In the genomic region with DNA sequence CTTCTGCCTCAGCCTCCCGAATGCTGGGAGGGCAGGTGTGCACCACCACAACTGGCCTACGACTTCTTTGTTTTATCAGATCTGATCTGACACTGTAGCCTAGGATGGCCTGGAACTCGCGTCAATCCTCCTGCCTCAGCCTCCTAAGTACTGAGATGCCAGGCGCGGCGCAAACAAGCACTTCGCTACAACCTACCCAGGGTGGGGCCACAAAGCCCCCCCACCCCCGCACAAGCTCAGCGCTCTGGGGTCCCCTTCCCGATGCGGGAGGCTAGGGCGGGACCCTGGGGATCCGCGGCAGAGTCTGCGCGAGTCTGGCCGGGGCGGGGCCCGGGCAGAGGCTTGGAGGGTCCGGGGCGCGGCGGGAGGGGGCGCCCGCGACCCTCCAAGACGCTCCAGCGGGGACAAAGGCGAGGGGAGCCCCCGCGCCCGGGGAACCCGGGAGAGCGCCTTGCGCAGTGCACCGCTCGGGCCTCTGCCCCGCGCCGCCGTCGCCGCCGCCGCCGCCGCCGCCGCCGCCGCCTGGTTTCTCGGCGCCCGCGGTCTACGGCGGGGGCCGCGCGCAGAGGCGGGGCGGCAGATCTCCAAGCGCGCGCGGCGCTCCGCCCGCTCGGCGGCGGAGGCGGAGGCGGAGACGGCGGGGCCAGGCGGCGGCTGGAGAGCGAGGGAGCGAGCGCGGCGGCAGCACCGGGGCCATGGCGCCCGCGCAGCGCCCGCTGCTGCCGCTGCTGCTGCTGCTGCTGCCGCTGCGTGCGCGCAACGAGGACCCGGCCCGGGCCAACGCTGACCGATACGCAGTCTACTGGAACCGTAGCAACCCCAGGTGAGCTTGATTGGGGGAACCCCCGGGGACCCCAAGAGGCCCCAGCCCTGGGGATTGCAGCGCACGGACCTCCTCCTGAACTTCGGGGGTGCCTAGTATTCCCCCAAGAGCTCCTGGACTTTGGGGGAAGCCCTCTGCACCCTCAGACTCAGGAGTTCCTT, we compare ENCODE assay signal across 8 mouse cellular contexts. TPM values are rescaled to one million over a fixed set of nuclear protein-coding genes. Genes with fewer than 3 reads are reported as not detected.
A peak's percentile ranks its signal among the peaks of the same experiment; 100 is the strongest.
DNase-seq lines count a peak whose midpoint lies in the region; ATAC-seq and TF ChIP-seq lines count a peak whose summit lies in the region.

A gene (plus strand): TSS at position 415 of the 984 bp plus-strand sequence.

- peak within 1 kb of the TSS; percentile 58 for H3K4me3 ChIP-seq in lung, embryonic 15.5 days
- H3K4me3 ChIP-seq in embryonic facial prominence, embryonic 12.5 days, result peak within 1 kb of the TSS; percentile 74
- peak within 1 kb of the TSS; percentile 83 for H3K4me3 ChIP-seq in hindbrain, embryonic 15.5 days
- H3K4me3 ChIP-seq in liver, postnatal 0 days (ENCODE audit: low read depth, low read length), result peak within 1 kb of the TSS; percentile 46

- no peaks in the 10 kb centered on the region for H3K27me3 ChIP-seq in lung, embryonic 15.5 days
- H3K27me3 ChIP-seq in embryonic facial prominence, embryonic 12.5 days, result no peaks in the 10 kb centered on the region
- no peaks in the 10 kb centered on the region for H3K27me3 ChIP-seq in hindbrain, embryonic 15.5 days
- peaks cover 39% of the 10 kb centered on the region for H3K27me3 ChIP-seq in liver, postnatal 0 days (ENCODE audit: insufficient read depth, low read length)

- peak within 1 kb of the TSS; percentile 70 for H3K9ac ChIP-seq in lung, embryonic 15.5 days
- peak within 1 kb of the TSS; percentile 96 for H3K9ac ChIP-seq in embryonic facial prominence, embryonic 12.5 days
- H3K9ac ChIP-seq in hindbrain, embryonic 15.5 days, result peak within 1 kb of the TSS; percentile 81
- peak within 1 kb of the TSS; percentile 44; the same call in 1 of the 2 replicates for H3K9ac ChIP-seq in liver, postnatal 0 days (replicated peaks)

- TF ChIP-seq CTCF in liver, postnatal 0 days (IDR thresholded peaks at IDR 0.05; ENCODE audit: low read depth), result no peak

- H3K36me3 ChIP-seq in lung, embryonic 15.5 days, result no peaks in the 10 kb centered on the region
- H3K36me3 ChIP-seq in embryonic facial prominence, embryonic 12.5 days, result peaks cover 8% of the 10 kb centered on the region; the same call in 1 of the 2 replicates
- no peaks in the 10 kb centered on the region for H3K36me3 ChIP-seq in hindbrain, embryonic 15.5 days
- H3K36me3 ChIP-seq in liver, postnatal 0 days (replicated peaks; ENCODE audit: insufficient read depth, low read length), result no peaks in the 10 kb centered on the region

- H3K9me3 ChIP-seq in lung, embryonic 15.5 days, result no peaks in the 10 kb centered on the region
- H3K9me3 ChIP-seq in embryonic facial prominence, embryonic 12.5 days, result no peaks in the 10 kb centered on the region
- no peaks in the 10 kb centered on the region for H3K9me3 ChIP-seq in hindbrain, embryonic 15.5 days
- H3K9me3 ChIP-seq in liver, postnatal 0 days (ENCODE audit: low read length), result no peaks in the 10 kb centered on the region

- H3K4me1 ChIP-seq in lung, embryonic 15.5 days, result peaks cover 23% of the 10 kb centered on the region
- peaks cover 26% of the 10 kb centered on the region for H3K4me1 ChIP-seq in embryonic facial prominence, embryonic 12.5 days
- peaks cover 32% of the 10 kb centered on the region for H3K4me1 ChIP-seq in hindbrain, embryonic 15.5 days (replicated peaks)
- H3K4me1 ChIP-seq in liver, postnatal 0 days (ENCODE audit: insufficient read depth), result peaks cover 3% of the 10 kb centered on the region; the same call in 1 of the 2 replicates

- 2% methylated on average over 62 of the region's 106 CpGs for WGBS in lung, embryonic 15.5 days
- 3% methylated on average over 58 of the region's 106 CpGs for WGBS in embryonic facial prominence, embryonic 12.5 days
- WGBS in hindbrain, embryonic 15.5 days, result 2% methylated on average over 55 of the region's 106 CpGs
- WGBS in liver, postnatal 0 days (ENCODE audit: insufficient replicate concordance), result 6% methylated on average over 44 of the region's 106 CpGs

- peak; percentile 68; the same call in 1 of the 2 replicates for ATAC-seq in lung, embryonic 15.5 days (ENCODE audit: borderline replicate concordance, extremely low read depth, low FRiP score, low TSS enrichment)
- ATAC-seq in embryonic facial prominence, embryonic 12.5 days (ENCODE audit: insufficient number of reproducible peaks, insufficient read depth, low FRiP score, low TSS enrichment), result peak; percentile 55
- peak; percentile 72 for ATAC-seq in hindbrain, embryonic 15.5 days (ENCODE audit: low FRiP score, low read depth)
- 0 out of 2 replicates have a peak, but pooled peaks have one; percentile 5 for ATAC-seq in liver, postnatal 0 days

- H3K27ac ChIP-seq in lung, embryonic 15.5 days, result peak within 1 kb of the TSS; percentile 49
- H3K27ac ChIP-seq in embryonic facial prominence, embryonic 12.5 days, result peak within 1 kb of the TSS; percentile 83
- peak within 1 kb of the TSS; percentile 71 for H3K27ac ChIP-seq in hindbrain, embryonic 15.5 days (replicated peaks)
- no peak within 1 kb of the TSS for H3K27ac ChIP-seq in liver, postnatal 0 days (ENCODE audit: low read depth)

- DNase-seq in lung, postnatal 10 days, result no peak
- peak; percentile 30 for DNase-seq in adrenal gland, adult 8-10 months
- DNase-seq in liver, postnatal 0 days, result no peak
- DNase-seq in testis, postnatal 10 days (ENCODE audit: low spot score), result peak; percentile 61
- no peak for DNase-seq in gastrocnemius, postnatal 25 days

- peak within 1 kb of the TSS; percentile 64 for H3K4me2 ChIP-seq in lung, embryonic 15.5 days
- peak within 1 kb of the TSS; percentile 92 for H3K4me2 ChIP-seq in embryonic facial prominence, embryonic 12.5 days (replicated peaks)
- peak within 1 kb of the TSS; percentile 83 for H3K4me2 ChIP-seq in hindbrain, embryonic 15.5 days
- H3K4me2 ChIP-seq in liver, postnatal 0 days (ENCODE audit: low read depth, low read length), result peak within 1 kb of the TSS; percentile 66

- TF ChIP-seq EP300 in liver, postnatal 0 days (IDR thresholded peaks at IDR 0.05; ENCODE audit: low read depth), result no peak

RNA-seq across cellular contexts. Expression of the gene that starts here (rescaled TPM):
- polyA plus RNA-seq in lung, embryonic 15.5 days (2015; fragmentation: Nextera tagmentation; extraction: Ambion mirVana), result 16.0 and 17.3 TPM in 2 replicates
- 1 to 10 TPM; 2.4 to 5.2 (median 3.3) TPM for total RNA-seq in adrenal gland, adult 8-10 months (2022)
- 55.8 and 56.9 TPM in 2 replicates for polyA plus RNA-seq in embryonic facial prominence, embryonic 12.5 days (2016; fragmentation: Nextera tagmentation; extraction: Ambion mirVana)
- polyA plus RNA-seq in hindbrain, embryonic 15.5 days (2015; fragmentation: Nextera tagmentation; extraction: Ambion mirVana), result 29.1 and 33.6 TPM in 2 replicates
- polyA plus RNA-seq in liver, postnatal 0 days (2015; fragmentation: Nextera tagmentation; extraction: Ambion mirVana), result 0.15 and 0.18 TPM in 2 replicates
- total RNA-seq in gastrocnemius, postnatal 25 days (2021), result under 1 TPM; 0.26 to 0.54 TPM

Comparison
In these comparisons a context has a peak if more than half of its experiments do, and no peak if none do; other contexts are left out.
1. RNA of the gene that starts here (polyA plus RNA-seq): 55.8 to 56.9 TPM in embryonic facial prominence, embryonic 12.5 days, 29.1 to 33.6 TPM in hindbrain, embryonic 15.5 days and 16.0 to 17.3 TPM in lung, embryonic 15.5 days; 0.15 to 0.18 TPM in liver, postnatal 0 days; every median in the first group is over 10 times any median in the second.
2. Peak in ATAC-seq, H3K4me3 ChIP-seq, H3K9ac ChIP-seq and H3K4me2 ChIP-seq in liver, postnatal 0 days; RNA of the gene not detected or under 1 TPM.
3. ATAC-seq: peak in every context shown above with its lines; median percentile 72 in hindbrain, embryonic 15.5 days; 68 in lung, embryonic 15.5 days; 55 in embryonic facial prominence, embryonic 12.5 days; 5 in liver, postnatal 0 days.
4. H3K9ac ChIP-seq: peak in every context shown above with its lines; median percentile 96 in embryonic facial prominence, embryonic 12.5 days; 81 in hindbrain, embryonic 15.5 days; 70 in lung, embryonic 15.5 days; 44 in liver, postnatal 0 days.
5. DNase-seq: peak in adrenal gland, adult 8-10 months (single experiment) and testis, postnatal 10 days (single experiment); none in lung, postnatal 10 days (single experiment), liver, postnatal 0 days (single experiment) and gastrocnemius, postnatal 25 days (single experiment).
6. Peak in every context shown above with its lines, with median percentiles within 50 percentile points of each other: H3K4me2 ChIP-seq and H3K4me3 ChIP-seq.